Mouse (Mus musculus): Measurements from ENCODE around the gene Flii. TPM values are rescaled to one million over a fixed set of nuclear protein-coding genes. Genes with fewer than 3 reads are reported as not detected.

The Flii gene
- polyA plus RNA-seq, 1 experiment from 2014 or later: 86.7 TPM

- Histone ChIP-seq H3K36me3 (ENCODE audit: control insufficient read depth, insufficient read depth) (peaks cover 9% of the 10 kb centered on the region; the same call in 1 of the 2 replicates), H3K27me3 (ENCODE audit: control insufficient read depth, insufficient read depth, low read length) (no peaks in the 10 kb centered on the region)
- WGBS: 84% methylated on average over 2 of the region's 4 CpGs
Observed at GRCm38 (mm10) chr11:60701611-60702010, 25.5 kb downstream of the Flii start.

GRCm38 (mm10) chr11:60700320-60701185 is 26.5 kb downstream of the Flii start:
- Histone ChIP-seq H3K36me3 (ENCODE audit: control insufficient read depth, insufficient read depth) (no peaks in the 10 kb centered on the region), H3K4me2 (ENCODE audit: low read depth, low read length) (peak overlapping the region; percentile 87), H3K27me3 (ENCODE audit: control insufficient read depth, insufficient read depth, low read length) (no peaks in the 10 kb centered on the region), H3K9ac (ENCODE audit: low read length) (peak overlapping the region; percentile 96), H3K9me3 (replicated peaks; ENCODE audit: control insufficient read depth, low read length) (no peaks in the 10 kb centered on the region), H3K27ac (ENCODE audit: low read length) (peak overlapping the region; percentile 4; the same call in 1 of the 2 replicates), H3K4me3 (ENCODE audit: low read length) (peak overlapping the region; percentile 98), H3K4me1 (ENCODE audit: control insufficient read depth, insufficient read depth, low read length) (peaks cover 20% of the 10 kb centered on the region)
- no peak for ATAC-seq (replicated peaks; ENCODE audit: extremely low read depth, insufficient read depth, low FRiP score)
- 28% methylated on average over 12 of the region's 12 CpGs for WGBS

More at GRCm38 (mm10) chr11:60701611-60702010, 25.5 kb downstream of the Flii start:
- Histone ChIP-seq H3K27ac (ENCODE audit: low read length) (no peak overlapping the region), H3K9me3 (replicated peaks; ENCODE audit: control insufficient read depth, low read length) (no peaks in the 10 kb centered on the region), H3K4me1 (ENCODE audit: control insufficient read depth, insufficient read depth, low read length) (peaks cover 20% of the 10 kb centered on the region), H3K9ac (ENCODE audit: low read length) (no peak overlapping the region), H3K4me3 (ENCODE audit: low read length) (no peak overlapping the region), H3K4me2 (ENCODE audit: low read depth, low read length) (no peak overlapping the region)
- ATAC-seq (replicated peaks; ENCODE audit: extremely low read depth, insufficient read depth, low FRiP score): no peak

- Histone ChIP-seq H3K4me1 (ENCODE audit: control insufficient read depth, insufficient read depth, low read length) (peaks cover 20% of the 10 kb centered on the region), H3K27me3 (ENCODE audit: control insufficient read depth, insufficient read depth, low read length) (no peaks in the 10 kb centered on the region), H3K27ac (ENCODE audit: low read length) (peak within 1 kb of the TSS; percentile 83), H3K36me3 (ENCODE audit: control insufficient read depth, insufficient read depth) (no peaks in the 10 kb centered on the region), H3K9ac (ENCODE audit: low read length) (peak within 1 kb of the TSS; percentile 96), H3K9me3 (replicated peaks; ENCODE audit: control insufficient read depth, low read length) (no peaks in the 10 kb centered on the region), H3K4me3 (ENCODE audit: low read length) (peak within 1 kb of the TSS; percentile 98), H3K4me2 (ENCODE audit: low read depth, low read length) (peak within 1 kb of the TSS; percentile 87)
- ATAC-seq (replicated peaks; ENCODE audit: extremely low read depth, insufficient read depth, low FRiP score): peak; percentile 90
- under 1% methylated on average over 72 of the region's 73 CpGs for WGBS
Observed at GRCm38 (mm10) chr11:60699524-60700075, 27.5 kb downstream of the Flii start, which contains the start of gene Llgl1. TSS of gene Llgl1 (plus strand) at chr11:60699723.

- H3K4me2 ChIP-seq (ENCODE audit: low read depth, low read length): peak overlapping the region; percentile 87
- peaks cover 20% of the 10 kb centered on the region for H3K4me1 ChIP-seq (ENCODE audit: control insufficient read depth, insufficient read depth, low read length)
- peak overlapping the region; percentile 83 for H3K27ac ChIP-seq (ENCODE audit: low read length)
- H3K9ac ChIP-seq (ENCODE audit: low read length): peak overlapping the region; percentile 96
- H3K9me3 ChIP-seq (replicated peaks; ENCODE audit: control insufficient read depth, low read length): no peaks in the 10 kb centered on the region
- no peaks in the 10 kb centered on the region for H3K36me3 ChIP-seq (ENCODE audit: control insufficient read depth, insufficient read depth)
- no peaks in the 10 kb centered on the region for H3K27me3 ChIP-seq (ENCODE audit: control insufficient read depth, insufficient read depth, low read length)
- peak; percentile 58 for ATAC-seq (replicated peaks; ENCODE audit: extremely low read depth, insufficient read depth, low FRiP score)
- peak overlapping the region; percentile 98 for H3K4me3 ChIP-seq (ENCODE audit: low read length)
- 4% methylated on average over 22 of the region's 22 CpGs for WGBS
Observed at GRCm38 (mm10) chr11:60698806-60699523, 28.1 kb downstream of the Flii start.

- Histone ChIP-seq H3K27me3 (ENCODE audit: control insufficient read depth, insufficient read depth, low read length) (no peaks in the 10 kb centered on the region), H3K27ac (ENCODE audit: low read length) (no peak overlapping the region), H3K9ac (ENCODE audit: low read length) (no peak overlapping the region), H3K36me3 (ENCODE audit: control insufficient read depth, insufficient read depth) (no peaks in the 10 kb centered on the region), H3K4me2 (ENCODE audit: low read depth, low read length) (no peak overlapping the region), H3K4me1 (ENCODE audit: control insufficient read depth, insufficient read depth, low read length) (peaks cover 14% of the 10 kb centered on the region), H3K4me3 (ENCODE audit: low read length) (no peak overlapping the region), H3K9me3 (replicated peaks; ENCODE audit: control insufficient read depth, low read length) (no peaks in the 10 kb centered on the region)
- WGBS: 68% methylated on average over 2 of the region's 2 CpGs
- no peak for ATAC-seq (replicated peaks; ENCODE audit: extremely low read depth, insufficient read depth, low FRiP score)
Observed at GRCm38 (mm10) chr11:60697561-60697960, 29.5 kb downstream of the Flii start.

- Histone ChIP-seq H3K9me3 (replicated peaks; ENCODE audit: control insufficient read depth, low read length) (no peaks in the 10 kb centered on the region), H3K36me3 (ENCODE audit: control insufficient read depth, insufficient read depth) (no peaks in the 10 kb centered on the region), H3K4me1 (ENCODE audit: control insufficient read depth, insufficient read depth, low read length) (peaks cover 14% of the 10 kb centered on the region), H3K27ac (ENCODE audit: low read length) (no peak overlapping the region), H3K4me2 (ENCODE audit: low read depth, low read length) (no peak overlapping the region), H3K9ac (ENCODE audit: low read length) (no peak overlapping the region), H3K27me3 (ENCODE audit: control insufficient read depth, insufficient read depth, low read length) (no peaks in the 10 kb centered on the region), H3K4me3 (ENCODE audit: low read length) (no peak overlapping the region)
- no peak for ATAC-seq (replicated peaks; ENCODE audit: extremely low read depth, insufficient read depth, low FRiP score)
- 59% methylated on average over 1 of the region's 1 CpGs for WGBS
Observed at GRCm38 (mm10) chr11:60696165-60696564, 30.9 kb downstream of the Flii start.

Small RNA genes within 50 kb of the gene (microRNA-seq; reads per million reads assigned to microRNA genes)
- gene Mir5100: 5.1 reads per million, percentile 19 among the genes with 10 or more reads in this experiment

Other genes with a start within 250 kb of the Flii start
- gene Alkbh5, start 190.9 kb downstream of the Flii start, polyA plus RNA-seq (2015; fragmentation: Nextera tagmentation; extraction: Ambion mirVana): 33.9 and 37.2 TPM in 2 replicates
- gene Llgl1, start 27.5 kb downstream of the Flii start, polyA plus RNA-seq (2015; fragmentation: Nextera tagmentation; extraction: Ambion mirVana): 28.9 and 33.9 TPM in 2 replicates
- 18.9 and 21.1 TPM in 2 replicates for gene Mief2, start 1.1 kb upstream of the Flii start, polyA plus RNA-seq (2015; fragmentation: Nextera tagmentation; extraction: Ambion mirVana)
- gene Top3a, start 50.1 kb upstream of the Flii start, polyA plus RNA-seq (2015; fragmentation: Nextera tagmentation; extraction: Ambion mirVana): 9.3 and 9.8 TPM in 2 replicates
- 4.3 and 4.6 TPM in 2 replicates for gene Smcr8, start 50.3 kb upstream of the Flii start, polyA plus RNA-seq (2015; fragmentation: Nextera tagmentation; extraction: Ambion mirVana)
- 50.9 and 52.7 TPM in 2 replicates for gene Shmt1, start 84.5 kb upstream of the Flii start, polyA plus RNA-seq (2015; fragmentation: Nextera tagmentation; extraction: Ambion mirVana)
- 29.9 and 33.6 TPM in 2 replicates for gene Dhrs7b, start 103.4 kb upstream of the Flii start, polyA plus RNA-seq (2015; fragmentation: Nextera tagmentation; extraction: Ambion mirVana)
- 68.2 and 68.4 TPM in 2 replicates for gene Tmem11, start 152.0 kb upstream of the Flii start, polyA plus RNA-seq (2015; fragmentation: Nextera tagmentation; extraction: Ambion mirVana)
- gene Natd1, start 187.5 kb upstream of the Flii start, polyA plus RNA-seq (2015; fragmentation: Nextera tagmentation; extraction: Ambion mirVana): 16.9 and 17.0 TPM in 2 replicates
- gene Map2k3, start 204.8 kb upstream of the Flii start, polyA plus RNA-seq (2015; fragmentation: Nextera tagmentation; extraction: Ambion mirVana): 67.7 and 69.2 TPM in 2 replicates

Measured in heart, embryonic 16.5 days (tissue).